Mouse (Mus musculus): ENCODE results near the gene Abtb1.

Gene Abtb1

DNA sequence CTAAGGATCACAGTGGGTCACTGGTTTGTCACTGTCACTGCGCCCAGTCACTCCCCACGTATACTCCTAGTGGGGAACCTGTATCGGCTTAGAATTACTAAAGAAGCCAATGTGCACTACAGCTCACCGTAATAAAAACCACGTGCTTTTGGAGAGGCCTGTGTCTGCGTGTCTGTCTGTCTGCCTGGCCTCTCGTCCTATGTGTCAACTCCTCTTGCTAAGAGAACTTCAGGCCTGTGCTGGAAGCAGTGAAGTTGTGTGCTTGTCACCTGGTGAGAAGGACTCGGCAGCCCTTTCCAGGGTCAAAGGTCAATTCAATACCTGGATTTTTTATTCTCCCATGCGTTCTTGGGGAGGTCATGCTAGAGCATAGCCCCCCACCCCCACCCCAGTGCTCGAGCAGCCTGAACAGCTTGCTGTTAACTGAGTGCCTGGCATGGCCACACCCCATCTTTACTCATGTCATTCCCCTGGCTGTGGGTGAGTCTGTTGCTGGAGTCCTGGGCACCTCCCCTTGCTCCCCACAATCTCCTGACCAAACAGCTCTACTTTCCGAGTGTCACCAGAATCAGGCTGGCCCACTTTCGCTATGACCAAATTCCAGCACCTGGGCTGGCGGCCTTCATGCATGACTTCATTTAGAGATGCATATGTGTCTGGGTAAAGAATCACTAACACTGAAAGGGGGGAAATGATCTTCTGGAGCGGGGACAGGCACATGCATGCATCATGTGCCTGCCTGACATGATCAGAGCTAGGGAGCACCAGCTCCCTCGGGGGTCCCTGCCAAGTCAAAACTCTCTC lies 13.4 kb downstream of the Abtb1 start:
- DNase-seq, result no peak

DNA sequence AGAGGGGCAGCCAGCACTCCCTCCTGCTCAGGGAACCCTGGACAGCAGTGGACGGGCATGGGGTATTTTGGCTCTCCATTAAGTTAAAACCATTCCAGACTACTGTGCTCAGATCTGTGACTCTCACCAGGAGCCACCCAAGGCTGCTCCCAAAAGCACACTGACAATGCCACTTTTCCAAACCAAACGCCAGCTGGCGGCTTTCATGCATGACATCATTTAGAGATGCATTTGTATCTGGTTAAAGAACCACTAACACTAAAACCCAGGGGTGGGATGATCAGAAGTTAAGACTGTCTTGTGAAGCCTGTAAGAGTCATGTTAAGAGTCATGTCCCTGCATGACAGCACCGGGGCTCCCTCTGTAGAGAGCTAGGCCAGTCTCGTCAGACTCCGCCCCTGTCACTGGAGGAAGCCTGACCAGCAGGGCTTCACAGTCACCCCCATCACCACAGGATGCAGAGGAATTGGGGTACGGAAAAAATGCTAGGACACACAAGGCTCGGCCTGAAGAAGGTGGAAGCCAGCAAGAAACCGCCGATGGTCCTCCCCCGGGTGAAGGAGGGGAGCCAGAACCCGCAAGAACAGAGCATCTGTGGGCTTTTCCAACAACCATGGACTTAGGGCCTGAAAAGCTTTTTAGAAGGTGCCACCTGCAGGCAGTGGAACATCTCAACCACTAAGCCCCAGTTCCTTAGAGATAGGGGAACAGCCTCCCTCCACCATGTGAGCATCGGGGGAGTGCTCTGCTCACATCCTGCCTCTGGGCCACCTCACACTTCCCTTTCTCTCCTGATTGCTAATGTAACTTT lies 14.2 kb downstream of the Abtb1 start:
- DNase-seq, result peak; percentile 56

DNA sequence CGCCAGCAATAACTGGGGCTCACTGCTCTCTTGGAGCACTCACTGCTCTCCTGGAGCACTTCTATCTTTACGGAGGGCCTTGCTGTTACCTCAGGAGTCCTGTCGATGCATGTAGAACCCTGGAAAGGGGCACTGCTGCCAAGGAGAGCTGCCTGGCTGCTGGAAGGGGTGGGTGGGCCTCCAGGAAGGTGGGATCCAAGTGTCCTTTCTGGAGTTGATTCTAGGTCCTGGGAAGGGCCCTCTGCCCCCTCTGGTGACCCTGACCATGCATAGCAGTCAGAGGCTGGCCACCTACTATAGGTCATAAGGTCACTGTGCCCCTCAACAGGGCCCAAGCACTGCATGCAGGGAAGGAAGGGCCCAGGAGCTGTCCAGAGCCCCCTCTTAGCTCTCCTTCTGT lies 14.8 kb downstream of the Abtb1 start:
- DNase-seq, result peak; percentile 62

DNA sequence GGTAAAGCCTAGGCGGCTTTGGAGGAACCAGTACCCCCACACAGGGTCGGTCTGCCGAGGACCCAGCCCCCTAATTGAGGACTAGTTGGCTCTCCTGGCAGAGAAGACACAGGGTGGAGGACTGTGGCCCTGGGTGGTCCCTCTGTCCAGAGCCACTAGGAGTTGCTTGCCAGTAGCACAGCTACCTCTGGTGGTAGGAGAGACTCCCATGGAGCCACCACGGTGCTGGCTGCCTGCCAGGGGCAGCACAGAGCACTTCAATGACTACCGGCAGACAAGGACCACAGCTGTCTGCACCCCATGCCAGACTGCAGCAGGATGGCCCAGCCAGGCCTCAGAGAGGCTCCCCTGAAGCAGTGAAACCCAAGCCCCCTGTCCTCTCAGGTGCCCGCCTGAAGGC lies 15.2 kb downstream of the Abtb1 start:
- peak; percentile 70 for DNase-seq

DNA sequence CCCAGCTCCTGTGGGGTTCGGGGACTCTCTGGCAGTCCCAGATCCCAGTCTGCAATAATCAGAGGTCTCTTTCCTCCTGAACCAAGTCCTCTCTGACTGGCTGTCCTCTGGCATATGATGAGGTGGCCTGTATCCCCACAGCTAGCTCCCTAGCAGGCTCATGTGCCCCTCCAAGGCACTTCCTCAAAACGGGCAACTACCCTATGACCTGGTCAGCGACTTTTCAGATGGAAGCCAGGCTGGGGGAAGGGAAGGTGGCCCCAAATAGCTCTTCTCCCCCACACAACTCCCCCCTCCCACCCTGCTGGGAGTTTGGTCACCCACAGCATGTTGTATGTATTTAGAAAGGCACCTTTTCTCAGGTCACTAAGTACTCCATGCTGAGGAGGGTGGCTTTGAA lies 15.7 kb downstream of the Abtb1 start:
- no peak for DNase-seq

DNA sequence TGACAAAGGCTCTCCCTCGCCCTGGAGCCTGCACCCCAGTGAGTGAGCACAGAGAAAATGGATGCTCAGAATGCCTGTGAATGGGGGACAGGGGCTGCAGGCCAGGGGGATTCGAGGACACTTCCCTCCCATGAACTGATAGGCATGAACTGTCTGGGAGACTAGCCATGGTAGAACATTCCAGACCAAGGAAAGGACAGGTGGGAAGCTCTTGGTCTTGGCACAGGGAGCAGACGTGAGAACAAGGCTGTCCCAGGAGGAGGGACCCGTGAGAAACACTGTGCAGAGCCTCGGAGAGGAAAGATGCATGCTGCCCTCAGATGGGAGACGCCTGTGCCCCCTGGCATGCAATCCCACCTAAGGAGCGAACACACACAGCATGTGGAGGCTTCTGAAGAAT lies 17.6 kb downstream of the Abtb1 start:
- DNase-seq, result peak; percentile 64

DNA sequence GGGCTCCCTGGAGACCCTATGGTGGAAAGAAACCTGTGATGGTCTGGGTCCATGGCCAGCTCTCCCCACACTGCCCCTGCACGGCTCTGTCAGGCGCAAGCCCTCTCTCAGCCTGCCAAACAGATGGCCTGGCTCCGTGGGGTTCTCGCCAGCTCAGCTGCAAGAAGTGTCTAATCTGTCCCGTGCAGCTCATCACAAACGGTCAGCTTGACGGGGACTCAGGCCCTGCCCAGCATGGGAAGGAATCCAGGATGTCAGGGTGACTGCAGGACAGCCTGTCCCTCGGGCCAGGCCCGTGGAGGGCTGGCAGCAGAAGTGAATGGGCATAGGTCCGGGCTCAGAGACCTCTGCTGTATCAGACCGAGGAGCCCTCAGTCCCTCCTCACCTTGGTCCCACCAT lies 19.9 kb downstream of the Abtb1 start:
- peak; percentile 94 for DNase-seq

DNA sequence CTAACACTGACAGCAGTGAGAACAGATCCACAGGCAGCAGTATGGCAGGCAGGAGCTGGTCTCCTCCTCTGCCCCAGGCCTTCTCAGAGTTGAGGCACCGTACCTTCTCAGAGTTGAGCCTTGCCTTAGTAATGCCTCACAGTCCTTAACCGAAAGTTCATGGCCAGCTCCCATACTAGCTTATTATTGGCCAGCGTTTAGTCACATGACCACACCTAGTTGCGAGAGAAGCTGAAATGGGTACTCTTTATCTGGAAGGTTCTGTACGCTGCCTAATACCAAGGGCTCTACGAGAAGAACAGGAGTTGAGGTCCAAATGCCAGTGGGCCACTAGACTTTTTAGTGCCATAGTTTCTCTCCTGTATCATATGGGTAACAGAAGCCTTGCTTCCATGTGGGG lies 20.5 kb downstream of the Abtb1 start:
- no peak for DNase-seq

DNA sequence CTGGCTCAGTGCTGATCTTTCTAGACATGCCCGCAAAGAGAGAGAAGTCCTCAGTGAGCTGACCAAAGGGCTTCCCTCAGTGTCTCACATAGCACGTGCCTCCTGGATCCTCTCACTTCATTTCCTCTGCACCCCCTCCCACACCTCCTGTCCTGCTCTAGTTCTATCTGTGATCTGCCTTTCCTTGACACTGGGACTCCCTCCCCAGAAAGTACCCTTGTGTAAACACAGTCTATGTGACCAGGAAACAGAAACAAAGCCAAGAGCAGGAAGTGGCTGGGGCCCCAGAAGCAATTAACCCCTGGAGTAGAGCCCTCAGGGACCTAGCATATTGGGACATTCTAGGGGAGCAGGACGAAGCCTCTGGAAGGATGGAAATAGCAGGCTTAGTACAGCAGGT lies 20.9 kb downstream of the Abtb1 start:
- no peak for DNase-seq

DNA sequence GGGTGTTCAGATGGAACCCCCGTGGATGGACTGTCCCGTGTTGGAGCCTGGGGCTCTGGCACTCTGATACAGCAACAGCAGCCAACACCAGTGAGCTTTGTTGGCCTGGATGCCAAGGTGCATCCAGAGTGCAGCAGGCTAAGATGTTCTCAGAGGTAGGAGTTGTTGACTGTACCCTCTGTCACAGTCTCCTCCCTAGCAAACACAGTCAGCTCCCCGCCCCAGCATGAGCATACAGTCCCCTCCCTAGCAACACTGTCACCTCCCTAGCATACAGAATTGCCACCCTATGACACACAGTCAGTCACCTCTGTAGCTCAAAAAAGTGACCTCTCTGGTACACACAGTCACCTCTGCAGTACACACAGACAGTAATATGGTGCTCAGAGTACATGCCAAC lies 24.9 kb downstream of the Abtb1 start:
- no peak for DNase-seq

DNA sequence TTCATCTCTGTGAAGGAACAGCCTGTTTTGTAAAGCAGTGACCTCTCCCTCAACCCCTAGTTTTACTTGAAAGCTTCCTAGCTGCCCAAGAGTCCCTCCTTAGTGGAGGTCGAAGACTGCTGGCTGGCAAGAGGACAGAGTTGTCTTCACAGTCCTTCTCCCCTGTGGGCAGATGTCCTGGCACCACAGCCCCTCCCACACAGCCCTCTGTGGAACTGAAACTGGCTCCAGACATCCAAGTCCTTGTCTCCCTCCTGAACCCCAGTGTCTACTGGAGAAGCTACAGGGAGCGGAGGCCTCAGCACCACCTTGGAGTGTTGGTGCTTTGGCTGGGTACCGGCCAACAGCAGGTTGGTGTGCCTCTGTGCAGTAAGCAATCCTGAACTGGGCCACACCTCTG lies 26.3 kb downstream of the Abtb1 start:
- no peak for DNase-seq

DNA sequence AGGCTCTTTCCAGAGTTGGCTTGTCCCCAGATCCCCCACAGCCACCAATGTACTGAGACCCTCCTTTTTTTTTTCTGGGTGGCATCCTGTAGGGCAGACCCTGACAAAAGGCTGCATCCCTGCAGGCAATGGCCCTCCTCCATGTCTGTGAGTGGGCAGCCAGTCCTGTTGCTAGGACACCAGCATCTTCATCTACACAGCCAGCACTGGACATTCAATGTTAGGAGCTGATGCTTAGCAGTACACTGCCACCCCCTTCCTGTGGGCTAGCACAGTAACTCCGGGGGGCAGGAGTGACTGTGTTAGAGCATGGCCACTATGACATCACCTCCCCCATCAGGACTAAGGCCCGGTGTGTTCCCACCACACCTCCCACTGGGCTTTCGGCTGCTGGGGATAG lies 26.7 kb downstream of the Abtb1 start:
- no peak for DNase-seq

DNA sequence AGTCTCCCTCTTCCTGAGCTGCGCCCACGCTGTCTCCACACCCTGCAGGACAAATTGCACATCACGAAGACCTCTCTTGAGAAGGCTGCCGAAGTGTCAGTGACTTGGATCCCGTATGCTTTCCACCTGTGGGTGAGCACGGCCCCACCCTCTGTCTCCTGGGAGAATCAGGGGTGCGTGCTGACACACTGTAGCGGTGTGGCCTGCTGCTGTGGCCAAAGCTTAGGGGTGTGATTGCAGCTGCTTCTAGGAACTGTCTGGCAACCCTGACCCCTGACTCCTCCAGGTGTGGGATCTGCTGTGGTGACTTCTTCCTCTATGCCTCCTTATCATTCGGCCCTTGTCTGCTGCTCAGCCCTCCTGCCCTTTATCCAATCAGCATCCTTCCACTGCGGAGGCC lies 28.0 kb downstream of the Abtb1 start:
- DNase-seq, result no peak

DNA sequence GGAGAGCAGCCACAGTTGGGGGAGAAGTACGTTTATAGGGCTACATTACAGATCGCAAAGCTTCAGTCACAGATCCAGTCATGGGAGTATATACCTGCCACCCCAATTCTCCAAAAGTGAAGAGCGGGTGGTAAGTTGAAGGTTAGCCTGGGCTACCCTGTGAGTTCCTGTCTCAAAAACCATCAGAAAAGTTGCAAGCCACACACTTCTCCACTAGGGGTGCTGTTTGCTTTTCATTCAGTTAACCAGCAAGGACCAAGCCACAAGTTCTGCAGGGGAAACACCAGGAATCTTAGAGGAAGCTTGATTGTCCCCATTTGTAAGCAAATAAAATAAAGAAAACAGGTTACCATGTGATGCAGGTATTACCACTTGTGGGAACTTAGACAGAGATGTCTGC lies 28.9 kb downstream of the Abtb1 start:
- DNase-seq, result no peak

DNA sequence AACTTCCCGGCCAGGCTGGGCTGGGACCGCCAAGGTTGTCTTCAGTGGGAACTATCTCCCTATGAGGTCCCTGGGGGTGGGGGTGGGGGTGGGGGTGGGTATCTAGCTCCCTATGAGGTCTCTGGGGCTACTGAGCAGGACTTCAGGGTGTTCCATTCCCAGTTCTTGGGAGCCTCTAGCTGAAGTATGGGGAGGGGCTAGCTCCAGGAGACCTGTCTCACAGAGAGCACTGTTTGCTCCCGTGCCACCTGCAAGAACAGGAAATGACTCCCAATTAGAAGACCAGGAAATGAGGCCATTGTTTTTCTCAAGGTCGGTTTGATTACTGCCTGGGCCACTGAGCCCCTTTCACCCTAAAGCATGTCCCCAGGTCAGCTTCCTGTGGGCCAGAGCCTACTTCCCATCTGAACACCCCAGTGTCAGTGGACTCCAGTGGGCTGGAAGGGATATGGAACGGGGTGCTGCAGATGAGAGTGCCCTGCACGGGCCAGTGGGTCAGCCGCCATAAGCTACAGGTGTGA lies 29.8 kb downstream of the Abtb1 start:
- DNase-seq, result no peak

DNA sequence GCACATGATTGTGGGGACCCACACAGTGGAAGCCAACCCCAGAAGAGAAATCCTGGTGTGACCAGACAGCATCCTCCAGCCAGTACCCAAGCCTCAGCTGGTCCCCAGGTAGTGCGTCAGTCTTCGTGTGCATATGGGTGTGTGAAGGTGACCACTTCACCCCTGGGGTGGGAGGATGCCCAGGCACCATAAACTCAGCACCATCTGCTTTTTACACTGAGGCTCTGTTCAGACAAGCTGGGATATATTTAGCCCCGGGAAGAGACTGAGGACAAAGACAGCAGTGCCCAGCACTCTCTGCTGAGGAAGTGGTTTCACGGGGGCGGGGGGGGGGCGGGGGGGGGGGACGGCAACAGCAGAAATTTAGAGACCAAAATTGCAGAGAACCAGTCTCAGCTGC lies 30.4 kb downstream of the Abtb1 start:
- no peak for DNase-seq

DNA sequence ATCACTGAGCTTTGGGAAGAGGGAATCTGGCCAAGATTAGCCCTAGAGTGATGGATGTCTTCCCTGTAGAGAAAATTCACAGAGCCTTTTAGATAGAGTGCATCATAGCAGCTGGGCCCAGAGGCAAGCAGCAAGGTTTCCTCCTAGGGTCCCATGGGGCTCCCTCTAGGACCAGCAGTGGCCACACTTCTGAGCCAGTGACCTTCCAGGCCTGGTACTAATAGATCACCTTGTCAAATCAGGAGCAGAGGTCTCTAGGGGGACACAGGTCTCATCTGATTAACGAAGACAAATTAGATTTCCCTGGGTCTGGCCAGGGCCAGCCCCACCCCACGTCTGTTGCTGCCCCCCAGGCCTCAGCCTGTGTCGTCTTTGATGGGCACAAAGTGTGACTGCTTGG lies 31.5 kb downstream of the Abtb1 start:
- no peak for DNase-seq

DNA sequence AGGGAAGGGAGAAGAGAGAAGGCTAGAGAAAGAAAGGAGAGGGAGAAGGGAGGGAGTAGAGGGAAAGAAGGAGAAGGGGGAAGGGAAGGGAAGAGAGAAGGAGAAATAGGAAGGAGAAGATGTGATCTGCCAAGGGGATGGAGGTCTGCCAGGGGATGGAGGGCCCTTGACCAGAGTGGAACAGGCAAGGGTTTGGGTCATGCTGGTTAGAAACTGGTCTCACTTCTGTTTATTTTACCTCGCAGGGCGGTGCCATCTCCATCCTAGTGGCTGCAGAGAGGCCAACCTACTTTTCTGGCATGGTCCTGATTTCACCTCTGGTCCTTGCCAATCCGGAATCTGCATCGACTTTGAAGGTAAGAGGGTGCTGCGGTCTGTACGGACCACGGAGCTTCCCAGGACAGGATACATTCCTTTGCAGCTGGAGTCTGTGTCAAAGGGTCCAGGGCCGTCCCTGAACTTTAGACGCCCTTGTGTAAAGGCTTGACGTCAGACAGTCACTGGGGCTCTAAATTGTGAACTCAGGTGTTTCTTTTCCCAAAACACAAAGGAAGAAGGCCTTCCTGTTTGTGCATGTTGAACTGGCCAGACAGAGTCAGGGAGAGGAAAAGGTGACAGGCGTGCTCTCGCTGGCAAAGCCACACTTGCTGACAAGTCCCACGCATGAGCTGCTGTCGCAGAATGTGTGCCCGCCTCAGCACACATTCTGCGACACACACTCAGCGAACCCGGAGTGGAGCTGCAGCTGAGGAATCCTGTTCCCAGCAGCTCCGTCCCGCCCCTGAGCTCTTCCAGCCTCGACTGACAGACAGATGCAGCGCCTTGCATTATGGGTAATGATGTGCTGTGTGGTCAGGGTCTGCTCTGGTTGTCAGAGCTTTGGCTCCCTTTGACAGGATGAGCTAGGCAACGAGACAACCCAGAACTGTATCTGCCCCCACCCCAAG lies 32.4 kb downstream of the Abtb1 start:
- DNase-seq, result no peak

DNA sequence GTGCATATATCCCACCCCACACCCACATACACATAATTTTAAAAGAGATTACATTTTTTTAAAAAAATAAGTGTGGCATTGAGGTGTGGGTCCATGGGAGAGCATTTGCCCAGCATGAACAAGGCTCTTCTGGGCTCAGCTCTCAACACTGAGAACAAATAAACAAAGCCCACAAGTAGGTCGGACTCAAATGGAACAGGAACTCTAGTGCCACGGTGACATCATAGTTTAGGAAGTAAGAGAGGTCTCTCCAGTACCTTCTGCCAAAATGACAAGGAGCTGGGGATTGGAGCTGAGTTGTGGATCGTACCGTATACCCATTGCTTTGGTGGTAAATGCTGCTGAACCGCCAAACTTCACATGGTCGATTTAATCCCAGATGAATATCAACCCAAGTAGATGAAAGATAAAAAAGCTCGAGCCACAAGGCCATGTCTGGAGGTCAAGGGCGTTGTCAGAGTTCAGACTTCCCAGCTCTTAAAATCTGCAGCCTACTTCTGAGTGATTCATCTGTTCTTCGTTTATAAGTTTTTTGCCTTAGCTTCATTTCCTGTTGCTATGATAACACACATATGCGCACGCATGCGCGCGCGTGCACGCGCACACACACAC lies 36.7 kb downstream of the Abtb1 start:
- no peak for DNase-seq

DNA sequence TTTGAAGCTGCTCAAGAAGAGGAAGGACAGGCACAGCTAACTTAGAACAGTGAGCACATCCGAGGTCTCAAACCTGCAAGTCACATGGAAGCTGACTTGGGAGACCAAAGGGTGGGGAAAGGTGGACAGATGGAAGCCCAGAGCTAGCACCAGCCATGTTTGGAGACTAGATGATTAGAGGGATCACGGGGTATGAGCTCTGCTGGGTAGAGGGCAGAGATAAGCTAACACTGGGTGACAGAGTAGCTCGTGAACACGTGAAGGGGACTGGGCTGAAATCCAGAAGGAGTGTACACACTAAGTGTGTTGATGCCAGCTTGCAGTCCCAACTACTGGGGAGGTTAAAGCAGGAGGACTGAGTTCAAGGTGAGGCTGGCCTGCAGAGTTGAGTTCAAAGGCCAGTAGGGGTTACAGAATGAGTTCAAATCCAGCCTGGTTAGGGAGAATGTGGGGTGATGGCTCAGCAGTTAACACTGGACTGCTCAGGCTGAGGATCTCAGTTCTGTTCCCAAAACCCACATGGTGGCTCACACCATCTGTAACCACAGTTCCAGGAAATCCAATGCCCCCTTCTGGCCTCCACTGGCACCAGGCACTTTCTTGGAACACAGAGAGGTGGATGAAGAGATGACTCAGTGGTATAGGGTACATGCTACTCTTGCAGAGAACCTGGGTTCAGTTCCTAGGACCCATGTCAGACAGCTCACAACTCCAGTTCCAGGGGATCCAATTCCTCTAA lies 37.7 kb downstream of the Abtb1 start:
- no peak for DNase-seq

DNA sequence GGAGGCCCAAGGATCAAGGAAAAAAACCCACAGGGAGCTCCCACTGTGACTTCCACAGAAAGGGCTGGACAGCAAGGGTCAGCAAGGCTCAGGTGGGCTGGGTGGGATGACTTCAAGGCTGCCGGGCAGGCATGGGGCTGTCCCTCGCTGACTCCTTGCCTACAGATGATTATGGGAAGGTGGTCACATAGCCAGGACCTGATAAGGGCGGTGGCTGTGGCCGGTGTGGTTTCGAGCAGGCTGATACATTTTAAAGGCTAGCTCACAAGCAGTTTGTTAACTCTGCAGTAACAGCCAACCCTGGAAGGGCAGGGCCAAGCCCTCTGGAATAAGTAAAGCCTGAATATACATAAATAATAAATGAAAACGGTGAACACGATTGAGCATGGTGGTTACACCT lies 38.7 kb downstream of the Abtb1 start:
- DNase-seq, result no peak

DNA sequence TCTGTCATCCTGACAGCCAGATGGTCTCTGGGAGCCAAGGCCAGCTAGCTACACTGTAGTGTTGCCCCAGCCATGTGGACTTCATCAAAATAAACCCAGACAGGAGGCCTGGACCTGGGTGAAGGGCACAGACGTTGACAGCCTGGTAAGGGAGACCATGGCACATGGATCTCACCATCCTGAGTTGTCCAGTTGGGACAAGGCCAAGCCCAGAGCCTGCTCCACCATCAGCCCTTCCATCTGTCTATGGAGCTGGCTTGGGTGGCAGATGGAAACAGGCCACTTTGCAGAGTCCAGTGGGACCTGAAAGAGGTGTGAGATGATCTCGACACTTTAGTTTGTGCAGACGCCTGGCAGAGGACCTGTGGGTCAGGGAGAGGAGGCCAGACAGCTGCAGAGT lies 41.0 kb downstream of the Abtb1 start:
- DNase-seq, result peak; percentile 98

Measured in cerebellum, adult 9-11 months (tissue).